Mouse (Mus musculus): ENCODE measurements around the gene Srebf1.
A peak's percentile ranks its signal among the peaks of the same experiment; 100 is the strongest.

The Srebf1 gene

GRCm38 (mm10) chr11:60202710-60203638 lies 19.4 kb downstream of the Srebf1 start:
- no peak for DNase-seq

GRCm38 (mm10) chr11:60200384-60200783 lies 22.0 kb downstream of the Srebf1 start:
- DNase-seq, result no peak

- peak; percentile 95 for DNase-seq
Observed at GRCm38 (mm10) chr11:60199702-60200184, 22.6 kb downstream of the Srebf1 start.

GRCm38 (mm10) chr11:60198651-60199050 lies 23.7 kb downstream of the Srebf1 start:
- DNase-seq, result no peak

- no peak for DNase-seq
Observed at GRCm38 (mm10) chr11:60197998-60198619, 24.3 kb downstream of the Srebf1 start.

- no peak for DNase-seq
Observed at GRCm38 (mm10) chr11:60196344-60196743, 26.0 kb downstream of the Srebf1 start.

GRCm38 (mm10) chr11:60195108-60195507 lies 27.3 kb downstream of the Srebf1 start:
- DNase-seq, result no peak

- DNase-seq, result no peak
Observed at GRCm38 (mm10) chr11:60193556-60193955, 28.8 kb downstream of the Srebf1 start.

GRCm38 (mm10) chr11:60192534-60192933 lies 29.8 kb downstream of the Srebf1 start:
- no peak for DNase-seq

GRCm38 (mm10) chr11:60190055-60190641 lies 32.2 kb downstream of the Srebf1 start:
- no peak for DNase-seq

- no peak for DNase-seq
Observed at GRCm38 (mm10) chr11:60189501-60190040, 32.8 kb downstream of the Srebf1 start.

GRCm38 (mm10) chr11:60188275-60188853 lies 34.0 kb downstream of the Srebf1 start:
- no peak for DNase-seq

- no peak for DNase-seq
Observed at GRCm38 (mm10) chr11:60187070-60187469, 35.3 kb downstream of the Srebf1 start.

GRCm38 (mm10) chr11:60185396-60186231 lies 36.8 kb downstream of the Srebf1 start:
- no peak for DNase-seq

GRCm38 (mm10) chr11:60184346-60185325 lies 37.7 kb downstream of the Srebf1 start:
- no peak for DNase-seq

- no peak for DNase-seq
Observed at GRCm38 (mm10) chr11:60182741-60183140, 39.6 kb downstream of the Srebf1 start.

GRCm38 (mm10) chr11:60182116-60182670 lies 40.2 kb downstream of the Srebf1 start:
- DNase-seq, result peak; percentile 85

GRCm38 (mm10) chr11:60178506-60178905 lies 43.9 kb downstream of the Srebf1 start:
- peak; percentile 68 for DNase-seq

GRCm38 (mm10) chr11:60178005-60178404 lies 44.4 kb downstream of the Srebf1 start:
- no peak for DNase-seq

- DNase-seq, result peak; percentile 41
Observed at GRCm38 (mm10) chr11:60176975-60177657, 45.3 kb downstream of the Srebf1 start.

Data from kidney, adult 18-20 months (tissue).